Mouse (Mus musculus): ENCODE measurements around the gene Btnl2. TPM values are rescaled to one million over a fixed set of nuclear protein-coding genes. Genes with fewer than 3 reads are reported as not detected.

Gene Btnl2
- total and polyA plus RNA-seq, 3 experiments = 1.1 to 4.8 (median 2.0) TPM

GRCm38 (mm10) chr17:34411117-34411516 lies 56.5 kb downstream of the Btnl2 start:
- no peak overlapping the region for H3K4me3 ChIP-seq (replicated peaks in 1 of 3; ENCODE audit: low read depth in 2 of 3, low read length in 2 of 3, poor library complexity in 1 of 3)
- TF ChIP-seq MAZ (IDR thresholded peaks at IDR 0.05; ENCODE audit: low read depth, low read length) = no peak
- no peak for TF ChIP-seq TCF12 (IDR thresholded peaks at IDR 0.05; ENCODE audit: low read depth, low read length)
- no peak for TF ChIP-seq HCFC1 (IDR thresholded peaks at IDR 0.05; ENCODE audit: low read depth, low read length)
- no peak for TF ChIP-seq NELFE (IDR thresholded peaks at IDR 0.05; ENCODE audit: low read depth, low read length)
- TF ChIP-seq RCOR1 (conservative IDR thresholded peaks at IDR 0.05; ENCODE audit: low read depth, low read length) = no peak
- TF ChIP-seq JUND (conservative IDR thresholded peaks at IDR 0.05; ENCODE audit: low read depth, low read length) = no peak
- TF ChIP-seq CHD2 (IDR thresholded peaks at IDR 0.05; ENCODE audit: low read length) = no peak
- TF ChIP-seq JUN (IDR thresholded peaks at IDR 0.05; ENCODE audit: insufficient read depth, low read depth, low read length) = no peak
- no peak for TF ChIP-seq USF1 (IDR thresholded peaks at IDR 0.05; ENCODE audit: low read depth, low read length)
- no peak for TF ChIP-seq ZNF384 (IDR thresholded peaks at IDR 0.05; ENCODE audit: low read depth, low read length)
- no peak for TF ChIP-seq MEF2A (IDR thresholded peaks at IDR 0.05; ENCODE audit: borderline replicate concordance, low read depth, low read length)
- no peak for TF ChIP-seq POLR2AphosphoS2 (IDR thresholded peaks at IDR 0.05; ENCODE audit: low read depth, low read length)
- TF ChIP-seq MAFK (IDR thresholded peaks at IDR 0.05; ENCODE audit: insufficient replicate concordance, low read length) = no peak
- no peak for TF ChIP-seq ZMIZ1 (IDR thresholded peaks at IDR 0.05; ENCODE audit: low read depth, low read length)
- TF ChIP-seq ZC3H11A (IDR thresholded peaks at IDR 0.05; ENCODE audit: low read depth, low read length) = peak; percentile 76
- no peak for TF ChIP-seq IRF4 (IDR thresholded peaks at IDR 0.05; ENCODE audit: low read depth, low read length)
- TF ChIP-seq NRF1 (IDR thresholded peaks at IDR 0.05; ENCODE audit: low read depth, low read length) = no peak
- no peak for TF ChIP-seq EP300 (IDR thresholded peaks at IDR 0.05; ENCODE audit: low read length)
- TF ChIP-seq RAD21 (IDR thresholded peaks at IDR 0.05; ENCODE audit: low read depth, low read length) = peak; percentile 96
- no peak for TF ChIP-seq SIN3A (IDR thresholded peaks at IDR 0.05; ENCODE audit: low read length)
- TF ChIP-seq TBP (conservative IDR thresholded peaks at IDR 0.05; ENCODE audit: low read depth, low read length) = no peak
- TF ChIP-seq USF2 (conservative IDR thresholded peaks at IDR 0.05; ENCODE audit: low read depth, low read length) = no peak
- TF ChIP-seq GABPA (IDR thresholded peaks at IDR 0.05; ENCODE audit: insufficient replicate concordance, low read depth, low read length) = no peak
- peak; percentile 93 for TF ChIP-seq SMC3 (IDR thresholded peaks at IDR 0.05; ENCODE audit: low read depth, low read length)
- TF ChIP-seq ZKSCAN1 (IDR thresholded peaks at IDR 0.05; ENCODE audit: borderline replicate concordance, low read depth, low read length) = no peak
- TF ChIP-seq KAT2A (IDR thresholded peaks at IDR 0.05; ENCODE audit: insufficient replicate concordance, low read length) = no peak
- TF ChIP-seq POLR2A (IDR thresholded peaks at IDR 0.05; ENCODE audit: low read depth, low read length) = no peak
- no peak for TF ChIP-seq PAX5 (IDR thresholded peaks at IDR 0.05; ENCODE audit: low read length)
- TF ChIP-seq BHLHE40 (IDR thresholded peaks at IDR 0.05; ENCODE audit: low read depth, low read length) = no peak
- TF ChIP-seq CHD1 (IDR thresholded peaks at IDR 0.05; ENCODE audit: low read depth, low read length) = no peak
- TF ChIP-seq ELF1 (IDR thresholded peaks at IDR 0.05; ENCODE audit: low read depth, low read length) = no peak
- TF ChIP-seq CTCF (conservative IDR thresholded peaks at IDR 0.05 in 1 of 2, IDR thresholded peaks at IDR 0.05 in 1 of 2; ENCODE audit: low read depth in 2 of 2, low read length in 2 of 2) = peak; percentile 57 to 97
- TF ChIP-seq MYC (IDR thresholded peaks at IDR 0.05; ENCODE audit: low read depth, low read length) = peak; percentile 78; the same call in 1 of the 2 replicates
- no peak for TF ChIP-seq E2F4 (IDR thresholded peaks at IDR 0.05; ENCODE audit: insufficient replicate concordance, low read depth, low read length)
- TF ChIP-seq MAX (IDR thresholded peaks at IDR 0.05; ENCODE audit: low read length) = peak; percentile 51; the same call in 1 of the 2 replicates
- no peak for TF ChIP-seq ETS1 (conservative IDR thresholded peaks at IDR 0.05; ENCODE audit: low read depth, low read length)
- peak; percentile 43; the same call in 1 of the 2 replicates for TF ChIP-seq MXI1 (IDR thresholded peaks at IDR 0.05; ENCODE audit: low read depth, low read length)
- TF ChIP-seq UBTF (IDR thresholded peaks at IDR 0.05; ENCODE audit: low read depth, low read length) = no peak
- H3K4me2 ChIP-seq (ENCODE audit: insufficient read depth, low read depth, poor library complexity, severe bottlenecking) = no peak overlapping the region
- H3K27ac ChIP-seq (ENCODE audit: insufficient read depth, low read depth) = no peak overlapping the region
- H3K36me3 ChIP-seq (replicated peaks in 1 of 2; ENCODE audit: control insufficient read depth in 1 of 2, insufficient read depth in 1 of 2, low read length in 1 of 2) = no peaks in the 10 kb centered on the region
- dilution Hi-C loops (cut with MboI; ENCODE audit: extremely low pct_ligation_motif_present, extremely low pct_unique_long_range_greater_than_20kb, low sequenced_read_pairs) (no loop called here), in situ Hi-C loops (cut with MboI; ENCODE audit: low pct_ligation_motif_present, low pct_unique_long_range_greater_than_20kb, low sequenced_read_pairs) (no loop called here)
- H3K9me3 ChIP-seq (replicated peaks; ENCODE audit: low read length) = no peaks in the 10 kb centered on the region
- H3K79me2 ChIP-seq (replicated peaks; ENCODE audit: control insufficient read depth, extremely low read depth, insufficient read depth, poor library complexity, severe bottlenecking) = no peaks in the 10 kb centered on the region
- peaks cover 0 to 5% of the 10 kb centered on the region in 2 experiments; a peak in 1 of 4 replicates for H3K4me1 ChIP-seq (ENCODE audit: control insufficient read depth in 1 of 2, insufficient read depth in 2 of 2)
- DNase-seq (ENCODE audit: extremely low read depth) = peak; percentile 75
- no peak overlapping the region for H3K9ac ChIP-seq (ENCODE audit: insufficient read depth, low read depth)
- peaks cover 3% of the 10 kb centered on the region for H3K27me3 ChIP-seq (replicated peaks)
